Mouse (Mus musculus) myocyte (in vitro differentiated cells): ENCODE data around the gene Med17.

ENCODE experiments used
- CEBPB ChIP-seq: IDR thresholded peaks from 2 replicates; pipeline ENCODE4 v1.6.1; 2011; ENCODE audit warnings: mild to moderate bottlenecking, moderate library complexity; ENCODE audit not compliant: poor library complexity, insufficient read depth, severe bottlenecking
- E2F4 ChIP-seq: IDR thresholded peaks from one replicate; pipeline ENCODE4 v1.6.1; 2011; ENCODE audit warnings: mild to moderate bottlenecking, control low read depth, moderate library complexity; ENCODE audit not compliant: insufficient read depth
- MAX ChIP-seq: IDR thresholded peaks from one replicate; pipeline ENCODE4 v1.6.1; 2011; ENCODE audit warnings: low read depth, mild to moderate bottlenecking, control low read depth
- MYOD1 ChIP-seq, 3 experiments: IDR thresholded peaks; one replicate each; pipeline ENCODE4 v1.6.1; 2011; ENCODE audit warnings: control low read depth in 2 of 3, low read depth in 2 of 3, mild to moderate bottlenecking in 2 of 3, moderate library complexity in 1 of 3; ENCODE audit not compliant: insufficient read length in 2 of 3, control insufficient read depth in 1 of 3
- POLR2A ChIP-seq: IDR thresholded peaks from one replicate; pipeline ENCODE4 v1.6.1; 2011; ENCODE audit warnings: low read depth, mild to moderate bottlenecking, control low read depth, moderate library complexity; ENCODE audit not compliant: insufficient read length
- POLR2AphosphoS2 ChIP-seq: IDR thresholded peaks from one replicate; pipeline ENCODE4 v1.6.1; 2011; ENCODE audit warnings: low read depth, control low read depth; ENCODE audit not compliant: insufficient read length
- REST ChIP-seq: IDR thresholded peaks from one replicate; pipeline ENCODE4 v1.6.1; 2011; ENCODE audit warnings: mild to moderate bottlenecking, control low read depth, moderate library complexity; ENCODE audit not compliant: insufficient read depth, insufficient read length
- TCF12 ChIP-seq: IDR thresholded peaks from one replicate; pipeline ENCODE4 v1.6.1; 2011; ENCODE audit warnings: mild to moderate bottlenecking, control low read depth; ENCODE audit not compliant: poor library complexity, insufficient read depth, severe bottlenecking
- TCF3 ChIP-seq: IDR thresholded peaks from one replicate; pipeline ENCODE4 v1.6.1; 2011; ENCODE audit warnings: low read depth, control low read depth; ENCODE audit not compliant: insufficient read length
- USF1 ChIP-seq: IDR thresholded peaks from one replicate; pipeline ENCODE4 v1.6.1; 2011; ENCODE audit warnings: low read depth, mild to moderate bottlenecking, control low read depth, moderate library complexity

DNA sequence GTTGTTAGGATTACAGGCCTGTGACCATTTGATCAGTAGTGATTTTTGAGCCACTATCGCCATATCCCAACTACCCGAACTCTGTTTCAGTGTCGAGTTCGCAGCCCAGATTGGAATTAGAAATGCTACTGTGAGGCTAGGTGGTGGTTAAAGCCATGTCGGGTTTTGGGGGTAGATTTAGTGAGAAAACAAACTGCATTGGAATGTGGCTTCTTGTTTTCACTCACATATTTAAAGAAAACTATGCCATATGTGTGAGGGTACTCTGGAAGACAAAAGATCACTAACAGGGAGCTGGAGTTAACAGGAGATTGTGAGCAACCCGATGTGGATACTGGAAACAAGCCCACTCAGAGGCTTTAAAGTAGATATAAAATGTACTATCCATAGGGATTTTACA, 27.5 kb upstream of the Med17 start:
- TF ChIP-seq POLR2A: no peak
- TF ChIP-seq TCF12: no peak
- no peak for TF ChIP-seq TCF3
- no peak for TF ChIP-seq POLR2AphosphoS2
- TF ChIP-seq E2F4: no peak
- TF ChIP-seq USF1: no peak
- TF ChIP-seq MAX: no peak
- TF ChIP-seq MYOD1 (IDR thresholded peaks at IDR 0.05; ENCODE audit: control insufficient read depth in 1 of 3, insufficient read length in 2 of 3, low read depth in 2 of 3): no peak
- no peak for TF ChIP-seq CEBPB
- TF ChIP-seq REST: no peak
